10 mouse cellular contexts compared by ENCODE assay signal in genomic region chr13:113865378-113865777, GRCm38 (mm10).
A peak's percentile ranks its signal among the peaks of the same experiment; 100 is the strongest.
DNase-seq lines count a peak whose midpoint lies in the region; ATAC-seq and TF ChIP-seq lines count a peak whose summit lies in the region.
"Had no signal": no experiment of that assay in that cellular context is flagged by ENCODE, and none has a peak within 500 bp of the region (broad histone marks: within the 10 kb centered on the region; RNA-seq: fewer than 3 reads in every experiment).

No protein-coding gene starts in this region.

- TF ChIP-seq EP300 in liver, embryonic 14.5 days (IDR thresholded peaks at IDR 0.05; ENCODE audit: low read depth): no peak

- H3K36me3 ChIP-seq in liver, embryonic 12.5 days: no peaks in the 10 kb centered on the region
- no peaks in the 10 kb centered on the region for H3K36me3 ChIP-seq in liver, embryonic 11.5 days (ENCODE audit: control insufficient read depth, insufficient read depth, low read length)
- no peaks in the 10 kb centered on the region for H3K36me3 ChIP-seq in liver, embryonic 14.5 days (replicated peaks; ENCODE audit: control insufficient read depth, insufficient read depth, low read depth)
- H3K36me3 ChIP-seq: neural tube, embryonic 15.5 days had no signal

- no peak overlapping the region for H3K4me3 ChIP-seq in liver, embryonic 12.5 days
- H3K4me3 ChIP-seq in liver, embryonic 11.5 days (ENCODE audit: low read depth, low read length): no peak overlapping the region
- H3K4me3 ChIP-seq in liver, embryonic 14.5 days (ENCODE audit: insufficient read depth in 1 of 2, low read depth in 2 of 2, low read length in 2 of 2): no peak overlapping the region
- H3K4me3 ChIP-seq: neural tube, embryonic 15.5 days had no signal

- TF ChIP-seq CTCF in liver, embryonic 14.5 days (IDR thresholded peaks at IDR 0.05; ENCODE audit: low read depth): no peak

- H3K27me3 ChIP-seq in liver, embryonic 12.5 days (replicated peaks): no peaks in the 10 kb centered on the region
- H3K27me3 ChIP-seq in liver, embryonic 11.5 days (replicated peaks; ENCODE audit: control insufficient read depth, insufficient read depth, low read length): no peaks in the 10 kb centered on the region
- no peaks in the 10 kb centered on the region for H3K27me3 ChIP-seq in liver, embryonic 14.5 days (ENCODE audit: control insufficient read depth, insufficient read depth, low read length)
- H3K27me3 ChIP-seq: neural tube, embryonic 15.5 days had no signal

- no peak for ATAC-seq in liver, embryonic 12.5 days
- no peak for ATAC-seq in liver, embryonic 11.5 days (replicated peaks; ENCODE audit: low FRiP score)
- no peak for ATAC-seq in liver, embryonic 14.5 days (ENCODE audit: insufficient read depth)

- H3K9ac ChIP-seq in liver, embryonic 12.5 days: no peak overlapping the region
- H3K9ac ChIP-seq in liver, embryonic 11.5 days (ENCODE audit: low read depth, low read length): no peak overlapping the region
- no peak overlapping the region for H3K9ac ChIP-seq in liver, embryonic 14.5 days (replicated peaks)
- H3K9ac ChIP-seq: neural tube, embryonic 15.5 days had no signal

- 40% methylated on average over 6 of the region's 6 CpGs for WGBS in liver, embryonic 12.5 days (ENCODE audit: insufficient replicate concordance)
- 56% methylated on average over 6 of the region's 6 CpGs for WGBS in liver, embryonic 11.5 days
- WGBS in liver, embryonic 14.5 days (ENCODE audit: insufficient replicate concordance): 36% methylated on average over 6 of the region's 6 CpGs

- H3K4me1 ChIP-seq in liver, embryonic 12.5 days: peaks cover 62% of the 10 kb centered on the region
- peaks cover 24% of the 10 kb centered on the region for H3K4me1 ChIP-seq in liver, embryonic 11.5 days (replicated peaks; ENCODE audit: control insufficient read depth, insufficient read depth, low read length)
- H3K4me1 ChIP-seq in liver, embryonic 14.5 days (replicated peaks; ENCODE audit: control insufficient read depth in 2 of 2, insufficient read depth in 2 of 2, low read length in 1 of 2): peaks cover 12 to 40% of the 10 kb centered on the region in 2 experiments

- intact Hi-C loops in heart, postnatal 36 days (cut with DNase I): loop anchor here (1.0 to 10.0 kb wide), 5 partner anchors 71 to 821 kb away; partner anchors contain the start of genes Arl15 and Gpx8

- peak overlapping the region; percentile 72 for H3K27ac ChIP-seq in liver, embryonic 12.5 days
- no peak overlapping the region for H3K27ac ChIP-seq in liver, embryonic 11.5 days (ENCODE audit: low read depth, low read length)
- peak overlapping the region; percentile 9; the same call in 1 of the 2 replicates for H3K27ac ChIP-seq in liver, embryonic 14.5 days
- H3K27ac ChIP-seq: neural tube, embryonic 15.5 days had no signal

- no peak overlapping the region; the same call in 1 of the 2 replicates for H3K4me2 ChIP-seq in liver, embryonic 12.5 days
- no peak overlapping the region for H3K4me2 ChIP-seq in liver, embryonic 11.5 days
- peak overlapping the region; percentile 2; the same call in 1 of the 2 replicates for H3K4me2 ChIP-seq in liver, embryonic 14.5 days (ENCODE audit: low read depth)
- H3K4me2 ChIP-seq: neural tube, embryonic 15.5 days had no signal

- H3K9me3 ChIP-seq in liver, embryonic 12.5 days (replicated peaks): no peaks in the 10 kb centered on the region
- H3K9me3 ChIP-seq in liver, embryonic 11.5 days (ENCODE audit: control insufficient read depth, low read length): no peaks in the 10 kb centered on the region
- H3K9me3 ChIP-seq in liver, embryonic 14.5 days (ENCODE audit: control insufficient read depth, low read length): no peaks in the 10 kb centered on the region
- H3K9me3 ChIP-seq: G1E; neural tube, embryonic 15.5 days had no signal

- DNase-seq in heart, adult 11 months: peak; percentile 79
- no peak for DNase-seq in heart, postnatal 36 days
- DNase-seq in liver, embryonic 11.5 days (ENCODE audit: low spot score): no peak
- no peak for DNase-seq in liver, embryonic 14.5 days (ENCODE audit: low read depth in 3 of 3, low spot score in 3 of 3)
- DNase-seq in lung, postnatal 14 days: no peak
- DNase-seq in spleen, adult 18-20 months: no peak
- DNase-seq: gastrocnemius, postnatal 25 days had no signal
